Mouse (Mus musculus) CH12.LX (cell line): ENCODE results near the gene Alcam. TPM values are rescaled to one million over a fixed set of nuclear protein-coding genes. Genes with fewer than 3 reads are reported as not detected.

Experiments
- DNase-seq: peaks from one replicate; pipeline ENCODE4 v3.0.0-alpha.2; 2013; ENCODE audit errors: extremely low read depth
- H3K27ac ChIP-seq: 2 replicates; pipeline ENCODE4 v1.5.1; 2012; ENCODE audit warnings: low read depth, mild to moderate bottlenecking, control low read depth, moderate library complexity; ENCODE audit not compliant: insufficient read depth
- H3K27me3 ChIP-seq: replicated peaks from 2 replicates; pipeline ENCODE3; 2012; ENCODE audit warnings: inconsistent platforms
- H3K36me3 ChIP-seq, 2 experiments: replicated peaks in 1 of 2; 2 replicates each; pipeline versions ENCODE3 to v1.6.1; 2012; ENCODE audit warnings: inconsistent platforms in 1 of 2, low read length in 1 of 2, mild to moderate bottlenecking in 1 of 2, mixed read lengths in 1 of 2, moderate library complexity in 1 of 2; ENCODE audit not compliant: control insufficient read depth in 1 of 2, insufficient read depth in 1 of 2
- H3K4me1 ChIP-seq, 2 experiments: 2 replicates each; pipeline ENCODE4 v1.6.1; 2012; ENCODE audit warnings: inconsistent platforms in 1 of 2, moderate library complexity in 1 of 2; ENCODE audit not compliant: insufficient read depth in 2 of 2, control insufficient read depth in 1 of 2
- H3K4me2 ChIP-seq: 2 replicates; pipeline ENCODE4 v1.6.1; 2012; ENCODE audit warnings: low read depth, mild to moderate bottlenecking, control low read depth; ENCODE audit not compliant: poor library complexity, insufficient read depth, severe bottlenecking
- H3K4me3 ChIP-seq, 3 experiments: fragments of 150-350 bp in 1 of 3; sonication (generic) in 1 of 3; replicated peaks in 1 of 3; 2 replicates each; pipeline versions ENCODE3 to v1.5.1; 2011 to 2012; ENCODE audit warnings: low read depth in 2 of 3, low read length in 2 of 3, mild to moderate bottlenecking in 2 of 3, moderate library complexity in 2 of 3, control low read depth in 1 of 3, improper control_type of control experiment in 1 of 3, inconsistent platforms in 1 of 3, mixed read lengths in 1 of 3; ENCODE audit not compliant: poor library complexity in 1 of 3
- H3K79me2 ChIP-seq: replicated peaks from 2 replicates; pipeline ENCODE4 v1.6.1; 2012; ENCODE audit warnings: mild to moderate bottlenecking, moderate library complexity; ENCODE audit not compliant: control insufficient read depth, poor library complexity, insufficient read depth, severe bottlenecking; ENCODE audit errors: extremely low read depth
- H3K9ac ChIP-seq: 2 replicates; pipeline ENCODE4 v1.6.1; 2012; ENCODE audit warnings: low read depth, mild to moderate bottlenecking, control low read depth, moderate library complexity; ENCODE audit not compliant: insufficient read depth
- H3K9me3 ChIP-seq: replicated peaks from 2 replicates; pipeline ENCODE3; 2012; ENCODE audit warnings: low read length, inconsistent platforms, mixed read lengths
- CHD1 ChIP-seq: IDR thresholded peaks from 2 replicates; pipeline ENCODE4 v1.6.1; 2012; ENCODE audit warnings: low read depth, low read length, improper control_type of control experiment, inconsistent platforms
- EP300 ChIP-seq: IDR thresholded peaks from 2 replicates; pipeline ENCODE4 v1.6.1; 2011; ENCODE audit warnings: low read length, improper control_type of control experiment
- ETS1 ChIP-seq: conservative IDR thresholded peaks from 2 replicates; pipeline ENCODE4 v1.6.1; 2012; ENCODE audit warnings: low read depth, mild to moderate bottlenecking, inconsistent platforms, low read length, improper control_type of control experiment, moderate library complexity
- GABPA ChIP-seq: IDR thresholded peaks from 2 replicates; pipeline ENCODE4 v1.6.1; 2012; ENCODE audit warnings: low read depth, low read length, improper control_type of control experiment, inconsistent platforms; ENCODE audit not compliant: insufficient replicate concordance
- HCFC1 ChIP-seq: IDR thresholded peaks from 2 replicates; pipeline ENCODE4 v1.6.1; 2012; ENCODE audit warnings: low read depth, mild to moderate bottlenecking, inconsistent platforms, low read length, improper control_type of control experiment
- JUND ChIP-seq: conservative IDR thresholded peaks from 2 replicates; pipeline ENCODE4 v1.6.1; 2011; ENCODE audit warnings: low read depth, low read length, improper control_type of control experiment
- KAT2A ChIP-seq: IDR thresholded peaks from 2 replicates; pipeline ENCODE4 v1.6.1; 2012; ENCODE audit warnings: low read length, improper control_type of control experiment, inconsistent platforms; ENCODE audit not compliant: insufficient replicate concordance
- MAFK ChIP-seq: IDR thresholded peaks from 2 replicates; pipeline ENCODE4 v1.6.1; 2011; ENCODE audit warnings: low read length, improper control_type of control experiment; ENCODE audit not compliant: insufficient replicate concordance
- MEF2A ChIP-seq: IDR thresholded peaks from 2 replicates; pipeline ENCODE4 v1.6.1; 2014; ENCODE audit warnings: low read depth, mild to moderate bottlenecking, inconsistent platforms, low read length, improper control_type of control experiment, borderline replicate concordance
- MYC ChIP-seq: IDR thresholded peaks from 2 replicates; pipeline ENCODE4 v1.6.1; 2011; ENCODE audit warnings: low read depth, mild to moderate bottlenecking, improper control_type of control experiment, low read length
- NRF1 ChIP-seq: IDR thresholded peaks from 2 replicates; pipeline ENCODE4 v1.6.1; 2014; ENCODE audit warnings: low read depth, mild to moderate bottlenecking, inconsistent platforms, low read length, improper control_type of control experiment, moderate library complexity
- PAX5 ChIP-seq: IDR thresholded peaks from 2 replicates; pipeline ENCODE4 v1.6.1; 2012; ENCODE audit warnings: low read length, inconsistent platforms, mixed read lengths
- SMC3 ChIP-seq: IDR thresholded peaks from 2 replicates; pipeline ENCODE4 v1.6.1; 2011; ENCODE audit warnings: low read depth, low read length, improper control_type of control experiment
- UBTF ChIP-seq: IDR thresholded peaks from 2 replicates; pipeline ENCODE4 v1.6.1; 2012; ENCODE audit warnings: low read depth, mild to moderate bottlenecking, inconsistent platforms, low read length, improper control_type of control experiment, moderate library complexity
- USF1 ChIP-seq: IDR thresholded peaks from 2 replicates; pipeline ENCODE4 v1.6.1; 2014; ENCODE audit warnings: low read depth, mild to moderate bottlenecking, inconsistent platforms, low read length, improper control_type of control experiment
- ZC3H11A ChIP-seq: IDR thresholded peaks from 2 replicates; pipeline ENCODE4 v1.6.1; 2012; ENCODE audit warnings: low read depth, mild to moderate bottlenecking, inconsistent platforms, low read length, improper control_type of control experiment
- ZNF384 ChIP-seq: IDR thresholded peaks from 2 replicates; pipeline ENCODE4 v1.6.1; 2012; ENCODE audit warnings: low read depth, low read length, improper control_type of control experiment, inconsistent platforms
- dilution Hi-C: fragments of 300-500 bp; cut with MboI; formaldehyde crosslinking; loops from 2 replicates; pipeline ENCODE4 v1.14.3; 2020; ENCODE audit warnings: low sequenced_read_pairs; ENCODE audit not compliant: extremely low pct_unique_long_range_greater_than_20kb, extremely low pct_ligation_motif_present
- in situ Hi-C: fragments of 300-500 bp; cut with MboI; formaldehyde crosslinking; loops from 3 replicates; pipeline ENCODE4 v1.14.3; 2019; ENCODE audit warnings: low sequenced_read_pairs, low pct_ligation_motif_present, low pct_unique_long_range_greater_than_20kb, mixed read lengths
- polyA plus RNA-seq: library from polyadenylated mRNA; unstranded; fragments of >175 nt; gene quantifications from 2 replicates; pipeline ENCODE4 v1.2.1, GENCODE M21; 2012; ENCODE audit warnings: low read depth; ENCODE audit not compliant: insufficient read length
- total RNA-seq, 2 experiments: library from RNA; depleted of rRNA; stranded (reverse); fragments of 300-350 nt in 1 of 2; fragments of >200 nt in 1 of 2; gene quantifications; 2 replicates each; pipeline ENCODE4 v1.2.3; 2012 to 2014

Gene Alcam
- total and polyA plus RNA-seq, 3 experiments = 26.3 to 56.7 (median 54.6) TPM

DNA sequence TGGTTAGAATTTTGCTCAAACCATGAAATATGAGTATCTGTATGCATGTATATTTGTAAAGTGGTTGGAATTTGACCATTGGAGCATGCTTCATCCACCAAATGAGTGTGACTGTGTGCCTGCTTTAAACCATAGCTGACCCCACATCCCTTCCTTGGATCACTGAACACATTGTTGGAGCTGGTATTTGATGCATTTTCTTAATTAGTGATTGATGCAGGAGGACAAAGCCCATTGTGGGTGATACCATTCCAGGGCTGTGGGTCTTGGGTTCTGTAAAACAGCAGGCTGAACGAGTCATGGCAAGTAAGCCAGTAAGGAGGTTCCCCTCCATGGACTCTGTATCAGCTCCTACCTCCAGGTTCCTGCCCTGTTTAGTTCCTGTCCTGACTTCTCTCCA lies 191.3 kb downstream of the Alcam start:
- H3K9me3 ChIP-seq = no peaks in the 10 kb centered on the region
- no peak overlapping the region for H3K9ac ChIP-seq
- in situ Hi-C loops = no loop called here
- DNase-seq = no peak
- dilution Hi-C loops = no loop called here
- no peak for TF ChIP-seq JUND
- TF ChIP-seq EP300 = no peak
- no peak for TF ChIP-seq PAX5
- no peak for TF ChIP-seq USF1
- H3K4me3 ChIP-seq = no peak overlapping the region
- no peaks in the 10 kb centered on the region for H3K27me3 ChIP-seq
- no peaks in the 10 kb centered on the region for H3K79me2 ChIP-seq
- no peak overlapping the region for H3K27ac ChIP-seq
- peaks cover 3 to 4% of the 10 kb centered on the region in 2 experiments; a peak in 3 of 4 replicates for H3K4me1 ChIP-seq
- H3K4me2 ChIP-seq = no peak overlapping the region
- H3K36me3 ChIP-seq = peaks cover 14 to 28% of the 10 kb centered on the region in 2 experiments

DNA sequence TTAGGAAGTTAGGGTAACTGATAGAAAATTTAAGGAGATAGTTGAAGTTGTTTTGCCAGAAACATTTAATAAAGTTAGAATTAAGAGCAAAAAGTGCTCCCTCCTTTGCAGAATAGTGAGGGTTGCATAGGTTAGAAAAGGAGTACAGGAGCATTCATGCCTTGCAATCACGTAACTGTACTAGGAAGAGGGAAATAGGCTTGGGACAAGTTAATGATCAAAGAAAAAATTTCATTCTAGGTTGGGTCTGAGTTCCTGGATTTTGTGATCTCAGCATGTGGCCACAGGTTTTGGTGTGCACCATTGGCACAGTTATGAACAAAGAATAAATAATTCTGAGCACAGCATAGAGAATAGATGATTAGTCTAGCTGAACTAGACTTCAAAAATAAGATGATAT lies 192.1 kb downstream of the Alcam start:
- Histone ChIP-seq H3K9me3 (no peaks in the 10 kb centered on the region), H3K79me2 (no peaks in the 10 kb centered on the region), H3K4me1 (peaks cover 3 to 4% of the 10 kb centered on the region in 2 experiments; a peak in 3 of 4 replicates), H3K36me3 (peaks cover 11 to 23% of the 10 kb centered on the region in 2 experiments), H3K27me3 (no peaks in the 10 kb centered on the region), H3K4me3 (no peak overlapping the region), H3K27ac (no peak overlapping the region), H3K4me2 (no peak overlapping the region), H3K9ac (no peak overlapping the region)
- no peak for TF ChIP-seq HCFC1
- no peak for TF ChIP-seq USF1
- TF ChIP-seq UBTF = no peak
- no peak for TF ChIP-seq CHD1
- no peak for TF ChIP-seq KAT2A
- TF ChIP-seq ZC3H11A = no peak
- TF ChIP-seq MAFK = no peak
- no peak for TF ChIP-seq SMC3
- no peak for TF ChIP-seq NRF1
- no peak for TF ChIP-seq ZNF384
- no peak for TF ChIP-seq GABPA
- no peak for TF ChIP-seq MYC
- no peak for TF ChIP-seq JUND
- no peak for TF ChIP-seq ETS1
- no peak for TF ChIP-seq MEF2A
- dilution Hi-C loops (no loop called here), in situ Hi-C loops (no loop called here)
- no peak for DNase-seq
